Mouse (Mus musculus): ENCODE data around the gene Crlf1. TPM values are rescaled to one million over a fixed set of nuclear protein-coding genes. Genes with fewer than 3 reads are reported as not detected.

Crlf1 gene
- total and polyA plus RNA-seq, 3 experiments, result 3.8 to 26.6 TPM; not detected in 1

DNA sequence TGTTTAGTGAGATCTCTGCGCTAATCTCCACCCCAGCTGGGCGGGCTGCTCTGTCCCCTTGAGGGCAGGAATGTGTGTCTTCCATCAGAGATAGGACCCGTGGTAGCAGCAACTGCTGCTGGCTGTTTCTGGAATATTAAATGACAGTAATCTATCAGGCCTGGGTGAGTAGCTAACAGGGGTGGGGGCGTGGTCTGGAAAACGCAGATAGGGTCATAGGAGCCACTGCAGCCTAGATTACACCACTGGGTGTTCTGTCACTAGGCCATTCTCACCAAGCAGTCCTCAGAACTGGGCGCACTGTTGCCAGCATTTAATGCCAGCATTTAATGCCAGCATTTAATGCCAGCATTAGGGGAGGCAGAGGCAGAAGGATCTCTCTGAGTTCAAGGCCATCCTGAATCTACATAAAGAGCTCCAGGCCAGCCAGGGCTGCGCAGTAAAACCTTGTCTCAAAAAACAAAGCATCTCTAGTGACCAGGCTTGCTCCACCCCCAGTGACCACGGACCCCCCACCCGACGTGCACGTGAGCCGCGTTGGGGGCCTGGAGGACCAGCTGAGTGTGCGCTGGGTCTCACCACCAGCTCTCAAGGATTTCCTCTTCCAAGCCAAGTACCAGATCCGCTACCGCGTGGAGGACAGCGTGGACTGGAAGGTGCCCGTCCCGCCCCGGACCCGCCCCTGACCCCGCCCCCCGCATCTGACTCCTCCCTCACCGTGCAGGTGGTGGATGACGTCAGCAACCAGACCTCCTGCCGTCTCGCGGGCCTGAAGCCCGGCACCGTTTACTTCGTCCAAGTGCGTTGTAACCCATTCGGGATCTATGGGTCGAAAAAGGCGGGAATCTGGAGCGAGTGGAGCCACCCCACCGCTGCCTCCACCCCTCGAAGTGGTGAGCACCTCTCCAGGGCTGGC, 7.7 kb downstream of the Crlf1 start (continued):
- TF ChIP-seq MXI1 (IDR thresholded peaks at IDR 0.05; ENCODE audit: low read depth, low read length), result peak; percentile 67; the same call in 1 of the 2 replicates
- TF ChIP-seq CTCF (IDR thresholded peaks at IDR 0.05 in 2 of 3, conservative IDR thresholded peaks at IDR 0.05 in 1 of 3; ENCODE audit: control insufficient read depth in 1 of 3, insufficient read depth in 1 of 3, low read depth in 2 of 3, low read length in 3 of 3, poor library complexity in 1 of 3, severe bottlenecking in 1 of 3), result no peak
- TF ChIP-seq ZNF384 (IDR thresholded peaks at IDR 0.05; ENCODE audit: low read depth, low read length), result no peak
- TF ChIP-seq MAFK (IDR thresholded peaks at IDR 0.05; ENCODE audit: borderline replicate concordance, low read depth, low read length), result no peak

GRCm38 (mm10) chr8:70501820-70502529, 9.0 kb downstream of the Crlf1 start:
- Histone ChIP-seq H3K4me1 (ENCODE audit: control insufficient read depth in 1 of 2, insufficient read depth in 2 of 2, low read length in 2 of 2) (peaks cover 3 to 35% of the 10 kb centered on the region in 2 experiments; a peak in 3 of 4 replicates), H3K9me3 (replicated peaks; ENCODE audit: insufficient read depth, low read length) (no peaks in the 10 kb centered on the region), H3K27me3 (ENCODE audit: control insufficient read depth in 1 of 2, insufficient read depth in 2 of 2, low read length in 2 of 2) (no peaks in the 10 kb centered on the region), H3K36me3 (ENCODE audit: control insufficient read depth in 1 of 2, insufficient read depth in 2 of 2, low read length in 2 of 2) (peaks cover 0 to 18% of the 10 kb centered on the region in 2 experiments; a peak in 2 of 4 replicates), H3K9ac (ENCODE audit: control insufficient read depth, low read depth, low read length, poor library complexity, severe bottlenecking) (peak overlapping the region; percentile 88), H3K79me2 (ENCODE audit: control insufficient read depth, insufficient read depth, low read length, poor library complexity) (peaks cover 16% of the 10 kb centered on the region), H3K4me3 (ENCODE audit: control insufficient read depth in 1 of 2, insufficient read depth in 1 of 2, low read depth in 2 of 2, low read length in 2 of 2) (peak overlapping the region; percentile 54 to 84), H3K27ac (ENCODE audit: control insufficient read depth, low read depth, low read length) (peak overlapping the region; percentile 82)
- peak; percentile 68 for DNase-seq (ENCODE audit: low read depth, low spot score)
- TF ChIP-seq POLR2AphosphoS5 (IDR thresholded peaks at IDR 0.05; ENCODE audit: borderline replicate concordance, low read depth, low read length) (no peak), MYC (IDR thresholded peaks at IDR 0.05; ENCODE audit: low read depth, low read length) (0 out of 2 replicates have a peak, but pooled peaks have one; percentile 11), TAL1 (IDR thresholded peaks at IDR 0.05; ENCODE audit: low read length) (no peak), USF2 (IDR thresholded peaks at IDR 0.05; ENCODE audit: borderline replicate concordance in 1 of 2, insufficient read depth in 1 of 2, low read depth in 1 of 2, low read length in 2 of 2) (no peak), TBP (IDR thresholded peaks at IDR 0.05; ENCODE audit: low read depth, low read length) (0 out of 2 replicates have a peak, but pooled peaks have one; percentile 15), POLR2A (IDR thresholded peaks at IDR 0.05; ENCODE audit: control insufficient read depth in 1 of 2, insufficient read depth in 1 of 2, low read depth in 1 of 2, low read length in 2 of 2, poor library complexity in 1 of 2) (no peak), TCF12 (IDR thresholded peaks at IDR 0.05; ENCODE audit: low read depth, low read length) (0 out of 2 replicates have a peak, but pooled peaks have one; percentile 12), MAZ (IDR thresholded peaks at IDR 0.05; ENCODE audit: low read depth, low read length) (no peak), HCFC1 (IDR thresholded peaks at IDR 0.05; ENCODE audit: low read depth, low read length) (peak; percentile 45; the same call in 1 of the 2 replicates), SIN3A (IDR thresholded peaks at IDR 0.05; ENCODE audit: low read length) (peak; percentile 27; the same call in 1 of the 2 replicates), ZMIZ1 (IDR thresholded peaks at IDR 0.05; ENCODE audit: low read depth, low read length) (no peak), ZKSCAN1 (IDR thresholded peaks at IDR 0.05; ENCODE audit: low read depth, low read length) (no peak), UBTF (IDR thresholded peaks at IDR 0.05; ENCODE audit: borderline replicate concordance, insufficient read depth, low read depth, low read length) (no peak), CHD1 (IDR thresholded peaks at IDR 0.05; ENCODE audit: low read depth, low read length) (no peak), CHD2 (IDR thresholded peaks at IDR 0.05; ENCODE audit: low read length) (peak; percentile 66), MAX (IDR thresholded peaks at IDR 0.05; ENCODE audit: low read length) (peak; percentile 40), NRF1 (IDR thresholded peaks at IDR 0.05; ENCODE audit: insufficient read depth, low read depth, low read length, poor library complexity, severe bottlenecking) (no peak), ETS1 (IDR thresholded peaks at IDR 0.05; ENCODE audit: low read depth, low read length) (no peak), POLR2AphosphoS2 (IDR thresholded peaks at IDR 0.05; ENCODE audit: low read length) (no peak), E2F4 (IDR thresholded peaks at IDR 0.05; ENCODE audit: borderline replicate concordance, low read depth, low read length) (no peak)

Measured in MEL (cell line).